Comparison of ENCODE assay signal across 11 mouse cellular contexts in genomic region chr17:67512008-67512407, GRCm38 (mm10).
DNase-seq lines count a peak whose midpoint lies in the region; ATAC-seq lines count a peak whose summit lies in the region.
"Had no signal": no experiment of that assay in that cellular context is flagged by ENCODE, and none has a peak within 500 bp of the region (broad histone marks: within the 10 kb centered on the region; RNA-seq: fewer than 3 reads in every experiment).

No protein-coding gene starts in this region.

- no peaks in the 10 kb centered on the region for H3K9me3 ChIP-seq in lung, embryonic 16.5 days (ENCODE audit: control insufficient read depth, low read length)
- H3K9me3 ChIP-seq in heart, embryonic 16.5 days (replicated peaks; ENCODE audit: control insufficient read depth, low read length) = no peaks in the 10 kb centered on the region
- H3K9me3 ChIP-seq in stomach, embryonic 15.5 days = no peaks in the 10 kb centered on the region
- H3K9me3 ChIP-seq: liver, embryonic 13.5 days; midbrain, embryonic 15.5 days had no signal

- no peak for ATAC-seq in lung, embryonic 16.5 days (ENCODE audit: low read depth)
- no peak for ATAC-seq in heart, embryonic 16.5 days (replicated peaks; ENCODE audit: extremely low read depth, insufficient read depth, low FRiP score)
- no peak for ATAC-seq in stomach, embryonic 15.5 days (ENCODE audit: insufficient read depth, low FRiP score, low read depth)
- ATAC-seq: midbrain, embryonic 15.5 days had no signal

- peak overlapping the region; percentile 76 for H3K27ac ChIP-seq in lung, embryonic 16.5 days (ENCODE audit: low read length)
- H3K27ac ChIP-seq in heart, embryonic 16.5 days (ENCODE audit: low read length) = peak overlapping the region; percentile 81
- peak overlapping the region; percentile 38; the same call in 1 of the 2 replicates for H3K27ac ChIP-seq in stomach, embryonic 15.5 days
- H3K27ac ChIP-seq: liver, embryonic 13.5 days; midbrain, embryonic 15.5 days had no signal

- peaks cover 4% of the 10 kb centered on the region; the same call in 1 of the 2 replicates for H3K4me1 ChIP-seq in lung, embryonic 16.5 days (replicated peaks; ENCODE audit: control insufficient read depth, insufficient read depth, low read length)
- peaks cover 2% of the 10 kb centered on the region; the same call in 1 of the 2 replicates for H3K4me1 ChIP-seq in heart, embryonic 16.5 days (ENCODE audit: control insufficient read depth, insufficient read depth, low read length)
- 0 out of 2 replicates have a peak, but pooled peaks cover 4% of the 10 kb centered on the region for H3K4me1 ChIP-seq in stomach, embryonic 15.5 days
- H3K4me1 ChIP-seq: midbrain, embryonic 15.5 days had no signal

- H3K4me2 ChIP-seq in lung, embryonic 16.5 days (ENCODE audit: low read depth, low read length) = no peak overlapping the region
- no peak overlapping the region for H3K4me2 ChIP-seq in heart, embryonic 16.5 days (ENCODE audit: low read depth, low read length)
- no peak overlapping the region for H3K4me2 ChIP-seq in stomach, embryonic 15.5 days
- H3K4me2 ChIP-seq: liver, embryonic 13.5 days; midbrain, embryonic 15.5 days had no signal

- H3K4me3 ChIP-seq in lung, embryonic 16.5 days (ENCODE audit: low read length) = no peak overlapping the region
- H3K4me3 ChIP-seq in heart, embryonic 16.5 days (ENCODE audit: low read length) = no peak overlapping the region
- H3K4me3 ChIP-seq in stomach, embryonic 15.5 days (replicated peaks) = no peak overlapping the region
- H3K4me3 ChIP-seq: liver, embryonic 13.5 days; midbrain, embryonic 15.5 days had no signal

- WGBS in lung, embryonic 16.5 days = 53% methylated on average over 6 of the region's 6 CpGs
- 55% methylated on average over 6 of the region's 6 CpGs for WGBS in heart, embryonic 16.5 days
- 67% methylated on average over 6 of the region's 6 CpGs for WGBS in stomach, embryonic 15.5 days

- no peak overlapping the region for H3K9ac ChIP-seq in lung, embryonic 16.5 days (ENCODE audit: low read length)
- no peak overlapping the region for H3K9ac ChIP-seq in heart, embryonic 16.5 days (ENCODE audit: low read length)
- H3K9ac ChIP-seq in stomach, embryonic 15.5 days = no peak overlapping the region
- H3K9ac ChIP-seq: liver, embryonic 13.5 days; midbrain, embryonic 15.5 days had no signal

- intact Hi-C loops in gastrocnemius, postnatal 36 days (cut with DNase I) = no loop called here

- no peaks in the 10 kb centered on the region for H3K27me3 ChIP-seq in lung, embryonic 16.5 days (ENCODE audit: control insufficient read depth, insufficient read depth, low read depth, low read length)
- no peaks in the 10 kb centered on the region for H3K27me3 ChIP-seq in heart, embryonic 16.5 days (ENCODE audit: control insufficient read depth, insufficient read depth, low read length)
- H3K27me3 ChIP-seq in stomach, embryonic 15.5 days (replicated peaks) = no peaks in the 10 kb centered on the region
- H3K27me3 ChIP-seq: liver, embryonic 13.5 days; midbrain, embryonic 15.5 days had no signal

- no peaks in the 10 kb centered on the region for H3K36me3 ChIP-seq in lung, embryonic 16.5 days (ENCODE audit: control insufficient read depth, insufficient read depth, low read length)
- H3K36me3 ChIP-seq in heart, embryonic 16.5 days (ENCODE audit: control insufficient read depth, insufficient read depth) = no peaks in the 10 kb centered on the region
- no peaks in the 10 kb centered on the region for H3K36me3 ChIP-seq in stomach, embryonic 15.5 days
- H3K36me3 ChIP-seq: liver, embryonic 13.5 days; midbrain, embryonic 15.5 days had no signal

- DNase-seq in gastrocnemius, postnatal 25 days = peak; percentile 8
- no peak for DNase-seq in gastrocnemius, postnatal 36 days
- DNase-seq in lung, postnatal 25 days (ENCODE audit: low spot score) = no peak
- no peak for DNase-seq in cerebellum, postnatal 4 days (ENCODE audit: low spot score in 2 of 2)
- no peak for DNase-seq in cerebellum, postnatal 10 days
- DNase-seq: liver, embryonic 13.5 days; thymus, postnatal 25 days had no signal
